Comparison of ENCODE assay signal across 15 mouse cellular contexts in the genomic region with DNA sequence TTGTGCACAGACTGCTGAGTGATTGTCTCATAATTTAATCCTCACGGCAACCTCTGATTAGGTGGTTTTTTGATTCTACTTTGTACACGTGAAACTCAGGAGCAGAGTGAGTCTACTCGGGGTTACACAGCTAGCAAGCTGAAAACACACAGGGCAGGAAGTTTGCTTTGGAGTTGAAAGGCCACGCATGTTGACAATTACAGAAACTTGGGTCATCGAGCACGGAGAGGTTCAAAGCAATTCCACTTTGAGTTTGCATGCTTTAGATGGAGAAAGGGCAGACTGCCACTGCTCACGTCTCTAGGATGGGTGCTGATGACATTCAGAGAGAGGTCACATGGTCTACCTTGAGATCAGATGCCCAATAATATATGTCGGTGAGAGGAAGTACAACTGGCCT.
DNase-seq lines count a peak whose midpoint lies in the region; ATAC-seq and TF ChIP-seq lines count a peak whose summit lies in the region.
"Had no signal": no experiment of that assay in that cellular context is flagged by ENCODE, and none has a peak within 500 bp of the region (broad histone marks: within the 10 kb centered on the region; RNA-seq: fewer than 3 reads in every experiment).

No protein-coding gene starts in this region.

- H3K79me2 ChIP-seq in heart, adult 2 months (replicated peaks; ENCODE audit: control insufficient read depth, insufficient read depth, low read length), result peaks cover 2% of the 10 kb centered on the region
- peaks cover 3% of the 10 kb centered on the region; the same call in 1 of the 2 replicates for H3K79me2 ChIP-seq in liver, adult 2 months (ENCODE audit: control insufficient read depth, insufficient read depth, low read length)

- H3K27ac ChIP-seq in heart, adult 2 months, result peak overlapping the region; percentile 8; the same call in 1 of the 2 replicates
- peak overlapping the region; percentile 61 for H3K27ac ChIP-seq in liver, adult 2 months (replicated peaks; ENCODE audit: insufficient read depth, low read depth, low read length)
- H3K27ac ChIP-seq in liver, postnatal 0 days (ENCODE audit: low read depth), result peak overlapping the region; percentile 92
- H3K27ac ChIP-seq in forebrain, embryonic 10.5 days, result no peak overlapping the region
- H3K27ac ChIP-seq: embryonic facial prominence, embryonic 13.5 days; forebrain, embryonic 15.5 days; left cerebral cortex, adult 2 months; limb, embryonic 10.5 days; stomach, postnatal 0 days had no signal

- TF ChIP-seq CTCF in heart, adult 2 months (IDR thresholded peaks at IDR 0.05), result no peak
- TF ChIP-seq CTCF in liver, adult 2 months (IDR thresholded peaks at IDR 0.05; ENCODE audit: low read depth, low read length), result no peak
- no peak for TF ChIP-seq CTCF in liver, postnatal 0 days (IDR thresholded peaks at IDR 0.05; ENCODE audit: low read depth)

- 32% methylated on average over 8 of the region's 8 CpGs for WGBS in heart, adult 2 months
- WGBS in liver, adult 2 months, result 6% methylated on average over 8 of the region's 8 CpGs
- WGBS in liver, postnatal 0 days (ENCODE audit: insufficient replicate concordance), result 41% methylated on average over 8 of the region's 8 CpGs
- 65% methylated on average over 8 of the region's 8 CpGs for WGBS in forebrain, embryonic 10.5 days

- TF ChIP-seq POLR2A in heart, adult 2 months (IDR thresholded peaks at IDR 0.05; ENCODE audit: insufficient read depth, low read depth, low read length), result no peak
- TF ChIP-seq POLR2A in liver, adult 2 months (IDR thresholded peaks at IDR 0.05; ENCODE audit: extremely low read depth, insufficient read depth, low read length), result no peak

- peaks cover 22% of the 10 kb centered on the region for H3K4me1 ChIP-seq in heart, adult 2 months (ENCODE audit: control insufficient read depth, insufficient read depth, low read length)
- peaks cover 37% of the 10 kb centered on the region for H3K4me1 ChIP-seq in liver, adult 2 months (ENCODE audit: control insufficient read depth, insufficient read depth, low read length)
- peaks cover 43% of the 10 kb centered on the region for H3K4me1 ChIP-seq in liver, postnatal 0 days (ENCODE audit: insufficient read depth)
- H3K4me1 ChIP-seq in forebrain, embryonic 10.5 days, result peaks cover 46% of the 10 kb centered on the region

- peaks cover 21% of the 10 kb centered on the region for H3K36me3 ChIP-seq in heart, adult 2 months (ENCODE audit: control insufficient read depth, insufficient read depth, low read length)
- H3K36me3 ChIP-seq in liver, adult 2 months (ENCODE audit: control insufficient read depth, insufficient read depth, low read length), result no peaks in the 10 kb centered on the region
- H3K36me3 ChIP-seq in liver, postnatal 0 days (replicated peaks; ENCODE audit: insufficient read depth, low read length), result no peaks in the 10 kb centered on the region
- H3K36me3 ChIP-seq in forebrain, embryonic 10.5 days (replicated peaks), result no peaks in the 10 kb centered on the region
- H3K36me3 ChIP-seq: embryonic facial prominence, embryonic 13.5 days; forebrain, embryonic 15.5 days; limb, embryonic 10.5 days had no signal

- H3K4me3 ChIP-seq in heart, adult 2 months, result no peak overlapping the region
- no peak overlapping the region for H3K4me3 ChIP-seq in liver, adult 2 months (ENCODE audit: insufficient read depth, low read depth, low read length)
- H3K4me3 ChIP-seq in liver, postnatal 0 days (ENCODE audit: low read depth, low read length), result no peak overlapping the region
- no peak overlapping the region for H3K4me3 ChIP-seq in forebrain, embryonic 10.5 days
- H3K4me3 ChIP-seq: embryonic facial prominence, embryonic 13.5 days; forebrain, embryonic 15.5 days; left cerebral cortex, adult 2 months; limb, embryonic 10.5 days had no signal

- TF ChIP-seq EP300 in heart, adult 2 months (IDR thresholded peaks at IDR 0.05; ENCODE audit: insufficient read depth, low read depth, low read length), result no peak
- TF ChIP-seq EP300 in liver, postnatal 0 days (IDR thresholded peaks at IDR 0.05; ENCODE audit: low read depth), result peak; percentile 40; the same call in 1 of the 2 replicates

- DNase-seq in heart, adult 2 months, result no peak
- no peak for DNase-seq in heart, postnatal 10 days
- peak; percentile 99 for DNase-seq in liver, adult 2 months (ENCODE audit: extremely low read depth, low read depth, low spot score)
- DNase-seq in liver, postnatal 0 days, result peak; percentile 50
- no peak for DNase-seq in cerebellum, postnatal 10 days
- no peak for DNase-seq in forebrain, embryonic 10.5 days (ENCODE audit: extremely low spot score, low spot score)
- no peak for DNase-seq in left cerebral cortex, postnatal 25 days (ENCODE audit: low spot score in 2 of 2)
- DNase-seq: adrenal gland, adult 8-10 months; lung, adult 2 months had no signal

- no peak overlapping the region for H3K9ac ChIP-seq in heart, adult 2 months (ENCODE audit: low read depth, low read length)
- no peak overlapping the region for H3K9ac ChIP-seq in liver, adult 2 months (ENCODE audit: low read depth, low read length)
- no peak overlapping the region for H3K9ac ChIP-seq in liver, postnatal 0 days (replicated peaks)
- H3K9ac ChIP-seq: embryonic facial prominence, embryonic 13.5 days; forebrain, embryonic 15.5 days had no signal

- H3K9me3 ChIP-seq in liver, postnatal 0 days (ENCODE audit: low read length), result no peaks in the 10 kb centered on the region
- no peaks in the 10 kb centered on the region for H3K9me3 ChIP-seq in forebrain, embryonic 10.5 days
- H3K9me3 ChIP-seq: embryonic facial prominence, embryonic 13.5 days; forebrain, embryonic 15.5 days; limb, embryonic 10.5 days had no signal

- peak; percentile 22 for ATAC-seq in activated CD4-positive, CD25-positive, alpha-beta regulatory T cell, adult 4 months
- peak; percentile 85 for ATAC-seq in liver, postnatal 0 days

- H3K4me2 ChIP-seq in liver, postnatal 0 days (ENCODE audit: low read depth, low read length), result peak overlapping the region; percentile 7; the same call in 1 of the 2 replicates
- H3K4me2 ChIP-seq: embryonic facial prominence, embryonic 13.5 days; forebrain, embryonic 15.5 days had no signal

- H3K27me3 ChIP-seq in heart, adult 2 months (ENCODE audit: control insufficient read depth, insufficient read depth, low read length), result no peaks in the 10 kb centered on the region
- no peaks in the 10 kb centered on the region for H3K27me3 ChIP-seq in liver, adult 2 months (ENCODE audit: control insufficient read depth, insufficient read depth, low read length)
- H3K27me3 ChIP-seq in liver, postnatal 0 days (ENCODE audit: insufficient read depth, low read length), result no peaks in the 10 kb centered on the region
- H3K27me3 ChIP-seq in forebrain, embryonic 10.5 days (ENCODE audit: poor library complexity, severe bottlenecking), result peaks cover 100% of the 10 kb centered on the region
- H3K27me3 ChIP-seq: embryonic facial prominence, embryonic 13.5 days had no signal

- intact Hi-C loops in heart, adult 2 months (cut with DNase I), result loop anchor here (2.0 to 5.0 kb wide), 4 partner anchors 76 to 600 kb away; a partner anchor contains a TSS
- intact Hi-C loops in heart, postnatal 10 days (cut with DNase I), result loop anchor here (2.0 to 5.0 kb wide), 3 partner anchors 159 to 649 kb away; a partner anchor contains a TSS
- intact Hi-C loops in left cerebral cortex, postnatal 25 days (cut with DNase I), result loop anchor here (2.0 to 5.0 kb wide), 2 partner anchors 600 to 649 kb away; no protein-coding TSS in a partner anchor

Comparison
In these comparisons a context has a peak if more than half of its experiments do, and no peak if none do; other contexts are left out.
1. DNase-seq: peak in liver, adult 2 months (single experiment) and liver, postnatal 0 days (single experiment); none in heart, adult 2 months (0 of 2), heart, postnatal 10 days (0 of 2), cerebellum, postnatal 10 days (0 of 2), forebrain, embryonic 10.5 days (single experiment) and left cerebral cortex, postnatal 25 days (0 of 2).